Mouse (Mus musculus) hindbrain, embryonic 15.5 days (tissue): ENCODE results near the gene Spindoc. TPM values are rescaled to one million over a fixed set of nuclear protein-coding genes. Genes with fewer than 3 reads are reported as not detected.
"Not testable (repeated sequence)": the region's sequence is repeated elsewhere in the genome, so short reads cannot be mapped to it uniquely, and the experiment has no call there.

ENCODE experiments used
- ATAC-seq: fragments of 200-750 bp; cut with Nextera tagmentation; 2 replicates; pipeline ENCODE4 v1.8.0; 2017; ENCODE audit warnings: low read depth, moderate number of reproducible peaks, moderate TSS enrichment; ENCODE audit not compliant: low FRiP score
- H3K27ac ChIP-seq: fragments of 300-500 bp; sonication (generic); replicated peaks from 2 replicates; pipeline ENCODE4 v1.5.1; 2015; ENCODE audit warnings: mild to moderate bottlenecking, inconsistent platforms
- H3K27me3 ChIP-seq: fragments of 300-500 bp; sonication (generic); 2 replicates; pipeline ENCODE4 v1.6.1; 2015; ENCODE audit warnings: control low read depth, inconsistent platforms
- H3K36me3 ChIP-seq: fragments of 300-500 bp; sonication (generic); 2 replicates; pipeline ENCODE4 v1.6.1; 2015; ENCODE audit warnings: control low read depth, inconsistent platforms
- H3K4me1 ChIP-seq: fragments of 300-500 bp; sonication (generic); replicated peaks from 2 replicates; pipeline ENCODE4 v1.6.1; 2015; ENCODE audit warnings: control low read depth, inconsistent platforms
- H3K4me2 ChIP-seq: fragments of 300-500 bp; sonication (generic); 2 replicates; pipeline ENCODE4 v1.6.1; 2015; ENCODE audit warnings: moderate library complexity, mild to moderate bottlenecking, inconsistent platforms
- H3K4me3 ChIP-seq: fragments of 300-500 bp; sonication (generic); 2 replicates; pipeline ENCODE4 v1.5.1; 2015; ENCODE audit warnings: mild to moderate bottlenecking, inconsistent platforms
- H3K9ac ChIP-seq: fragments of 300-500 bp; sonication (generic); 2 replicates; pipeline ENCODE4 v1.6.1; 2015; ENCODE audit warnings: inconsistent platforms
- H3K9me3 ChIP-seq: fragments of 300-500 bp; sonication (generic); 2 replicates; pipeline ENCODE4 v1.6.1; 2016; ENCODE audit warnings: control low read depth, inconsistent platforms
- WGBS: fragments of 180-500 bp; shearing (Covaris S2); methylation state at CpG from one replicate; pipeline ENCODE4 v1.1.7; 2015; 5-methylcytosine and 5-hydroxymethylcytosine counted together
- polyA plus RNA-seq: library from polyadenylated mRNA; unstranded; fragments of >200 nt; fragmentation: Nextera tagmentation; extraction: Ambion mirVana; gene quantifications from 2 replicates; pipeline ENCODE4 v1.2.1, GENCODE M21; 2015

The Spindoc gene
- polyA plus RNA-seq, 1 experiment from 2014 or later = 28.9 TPM

- no peak overlapping the region for H3K9ac ChIP-seq
- WGBS = 19% methylated on average over 2 of the region's 2 CpGs
- H3K36me3 ChIP-seq = no peaks in the 10 kb centered on the region
- no peak overlapping the region for H3K4me2 ChIP-seq
- H3K9me3 ChIP-seq = no peaks in the 10 kb centered on the region
- no peaks in the 10 kb centered on the region for H3K27me3 ChIP-seq
- H3K27ac ChIP-seq = no peak overlapping the region
- H3K4me3 ChIP-seq = no peak overlapping the region
- no peak for ATAC-seq
- H3K4me1 ChIP-seq = peaks cover 21% of the 10 kb centered on the region
These were observed 3.2 kb upstream of the Spindoc start for GRCm38 (mm10) chr19:7386042-7386441.

GRCm38 (mm10) chr19:7382248-7382902 lies 419 bp downstream of the Spindoc start:
- H3K9me3 ChIP-seq = no peaks in the 10 kb centered on the region
- H3K27me3 ChIP-seq = no peaks in the 10 kb centered on the region
- peak overlapping the region; percentile 94 for H3K9ac ChIP-seq
- peak; percentile 45; the same call in 1 of the 2 replicates for ATAC-seq
- H3K36me3 ChIP-seq = peaks cover 7% of the 10 kb centered on the region; the same call in 1 of the 2 replicates
- H3K27ac ChIP-seq = peak overlapping the region; percentile 94
- peaks cover 41% of the 10 kb centered on the region for H3K4me1 ChIP-seq
- 0% methylated on average over 59 of the region's 60 CpGs for WGBS
- peak overlapping the region; percentile 63 for H3K4me2 ChIP-seq
- peak overlapping the region; percentile 90 for H3K4me3 ChIP-seq

- no peaks in the 10 kb centered on the region for H3K27me3 ChIP-seq
- peak overlapping the region; percentile 94 for H3K9ac ChIP-seq
- peak overlapping the region; percentile 63 for H3K4me2 ChIP-seq
- peaks cover 7% of the 10 kb centered on the region; the same call in 1 of the 2 replicates for H3K36me3 ChIP-seq
- H3K4me3 ChIP-seq = peak overlapping the region; percentile 90
- 1% methylated on average over 8 of the region's 8 CpGs for WGBS
- peak overlapping the region; percentile 94 for H3K27ac ChIP-seq
- no peak for ATAC-seq
- peaks cover 41% of the 10 kb centered on the region for H3K4me1 ChIP-seq
- no peaks in the 10 kb centered on the region for H3K9me3 ChIP-seq
These were observed 917 bp downstream of the Spindoc start for GRCm38 (mm10) chr19:7381906-7382247.

- Histone ChIP-seq H3K27ac (no peak overlapping the region), H3K27me3 (no peaks in the 10 kb centered on the region), H3K4me3 (no peak overlapping the region), H3K9ac (no peak overlapping the region), H3K9me3 (no peaks in the 10 kb centered on the region), H3K36me3 (peaks cover 38% of the 10 kb centered on the region), H3K4me2 (no peak overlapping the region), H3K4me1 (peaks cover 29% of the 10 kb centered on the region)
- 83% methylated on average over 2 of the region's 2 CpGs for WGBS
- no peak for ATAC-seq
These were observed 5.2 kb downstream of the Spindoc start for GRCm38 (mm10) chr19:7377639-7378038.

- no peak overlapping the region for H3K4me3 ChIP-seq
- no peaks in the 10 kb centered on the region for H3K27me3 ChIP-seq
- H3K9me3 ChIP-seq = no peaks in the 10 kb centered on the region
- H3K27ac ChIP-seq = no peak overlapping the region
- ATAC-seq = peak; percentile 23; the same call in 1 of the 2 replicates
- H3K4me1 ChIP-seq = peaks cover 4% of the 10 kb centered on the region; the same call in 1 of the 2 replicates
- no peak overlapping the region for H3K4me2 ChIP-seq
- H3K36me3 ChIP-seq = peaks cover 66% of the 10 kb centered on the region
- WGBS = 96% methylated on average over 8 of the region's 8 CpGs
- no peak overlapping the region for H3K9ac ChIP-seq
These were observed 8.3 kb downstream of the Spindoc start for GRCm38 (mm10) chr19:7374491-7374890.

- H3K4me2 ChIP-seq, H3K27me3 ChIP-seq, H3K4me3 ChIP-seq, H3K9ac ChIP-seq, H3K9me3 ChIP-seq, ATAC-seq, H3K27ac ChIP-seq, H3K4me1 ChIP-seq: not testable (repeated sequence)
- WGBS = 83% methylated on average over 4 of the region's 4 CpGs
- peaks cover 60% of the 10 kb centered on the region for H3K36me3 ChIP-seq
These were observed 13.3 kb downstream of the Spindoc start for GRCm38 (mm10) chr19:7369469-7369868.

GRCm38 (mm10) chr19:7353636-7354035 lies 29.2 kb downstream of the Spindoc start:
- 50% methylated on average over 6 of the region's 6 CpGs for WGBS
- Histone ChIP-seq H3K27ac (no peak overlapping the region), H3K4me3 (no peak overlapping the region), H3K9ac (no peak overlapping the region), H3K4me2 (no peak overlapping the region), H3K9me3 (no peaks in the 10 kb centered on the region), H3K27me3 (no peaks in the 10 kb centered on the region), H3K4me1 (no peaks in the 10 kb centered on the region), H3K36me3 (peaks cover 26% of the 10 kb centered on the region)
- ATAC-seq = no peak

GRCm38 (mm10) chr19:7352809-7353495 lies 29.8 kb downstream of the Spindoc start:
- H3K27ac ChIP-seq = no peak overlapping the region
- H3K4me3 ChIP-seq = no peak overlapping the region
- 0 out of 2 replicates have a peak, but pooled peaks have one; percentile 43 for ATAC-seq
- no peaks in the 10 kb centered on the region for H3K9me3 ChIP-seq
- no peaks in the 10 kb centered on the region for H3K27me3 ChIP-seq
- no peak overlapping the region for H3K9ac ChIP-seq
- H3K4me2 ChIP-seq = no peak overlapping the region
- no peaks in the 10 kb centered on the region for H3K4me1 ChIP-seq
- WGBS = 58% methylated on average over 11 of the region's 11 CpGs
- peaks cover 19% of the 10 kb centered on the region for H3K36me3 ChIP-seq

GRCm38 (mm10) chr19:7349993-7350392 lies 32.8 kb downstream of the Spindoc start:
- Histone ChIP-seq H3K4me2 (no peak overlapping the region), H3K4me1 (no peaks in the 10 kb centered on the region), H3K4me3 (no peak overlapping the region), H3K36me3 (no peaks in the 10 kb centered on the region), H3K27ac (no peak overlapping the region), H3K27me3 (no peaks in the 10 kb centered on the region), H3K9ac (no peak overlapping the region), H3K9me3 (no peaks in the 10 kb centered on the region)
- ATAC-seq = no peak
- 40% methylated on average over 1 of the region's 1 CpGs for WGBS

- ATAC-seq = no peak
- no peak overlapping the region for H3K9ac ChIP-seq
- peaks cover 6% of the 10 kb centered on the region for H3K4me1 ChIP-seq
- WGBS = 21% methylated on average over 4 of the region's 4 CpGs
- no peaks in the 10 kb centered on the region for H3K9me3 ChIP-seq
- no peak overlapping the region for H3K4me3 ChIP-seq
- no peaks in the 10 kb centered on the region for H3K36me3 ChIP-seq
- no peak overlapping the region for H3K4me2 ChIP-seq
- no peak overlapping the region for H3K27ac ChIP-seq
- H3K27me3 ChIP-seq = no peaks in the 10 kb centered on the region
These were observed 37.5 kb downstream of the Spindoc start for GRCm38 (mm10) chr19:7345235-7345755.

GRCm38 (mm10) chr19:7342646-7343045 lies 40.1 kb downstream of the Spindoc start:
- peaks cover 33% of the 10 kb centered on the region for H3K4me1 ChIP-seq
- H3K27me3 ChIP-seq = no peaks in the 10 kb centered on the region
- no peaks in the 10 kb centered on the region for H3K36me3 ChIP-seq
- H3K27ac ChIP-seq = no peak overlapping the region
- 0 out of 2 replicates have a peak overlapping the region, but pooled peaks have one; percentile 46 for H3K9ac ChIP-seq
- WGBS = 70% methylated on average over 2 of the region's 2 CpGs
- no peaks in the 10 kb centered on the region for H3K9me3 ChIP-seq
- no peak for ATAC-seq
- no peak overlapping the region for H3K4me2 ChIP-seq
- no peak overlapping the region for H3K4me3 ChIP-seq
